Mouse (Mus musculus) myocyte (in vitro differentiated cells): ENCODE data around the gene Rbp1. TPM values are rescaled to one million over a fixed set of nuclear protein-coding genes. Genes with fewer than 3 reads are reported as not detected.

Experiments
- H3K27me3 ChIP-seq: one replicate; pipeline ENCODE4 v1.6.1; 2011; ENCODE audit not compliant: control insufficient read depth, insufficient read depth, insufficient read length
- H3K36me3 ChIP-seq: one replicate; pipeline ENCODE4 v1.6.1; 2011; ENCODE audit not compliant: control insufficient read depth, insufficient read depth
- H3K4me2 ChIP-seq: one replicate; pipeline ENCODE4 v1.6.1; 2011; ENCODE audit warnings: low read depth, control low read depth
- H3K4me3 ChIP-seq: one replicate; pipeline ENCODE4 v1.5.1; 2011; ENCODE audit warnings: mild to moderate bottlenecking, control low read depth, moderate library complexity
- H3K79me2 ChIP-seq: one replicate; pipeline ENCODE4 v1.6.1; 2011; ENCODE audit not compliant: control insufficient read depth, insufficient read depth
- H3ac ChIP-seq: one replicate; pipeline ENCODE4 v1.6.1; 2011; ENCODE audit not compliant: control insufficient read depth, insufficient read length
- CEBPB ChIP-seq: IDR thresholded peaks from 2 replicates; pipeline ENCODE4 v1.6.1; 2011; ENCODE audit warnings: mild to moderate bottlenecking, moderate library complexity; ENCODE audit not compliant: poor library complexity, insufficient read depth, severe bottlenecking
- E2F4 ChIP-seq: IDR thresholded peaks from one replicate; pipeline ENCODE4 v1.6.1; 2011; ENCODE audit warnings: mild to moderate bottlenecking, control low read depth, moderate library complexity; ENCODE audit not compliant: insufficient read depth
- MAX ChIP-seq: IDR thresholded peaks from one replicate; pipeline ENCODE4 v1.6.1; 2011; ENCODE audit warnings: low read depth, mild to moderate bottlenecking, control low read depth
- MYOD1 ChIP-seq, 3 experiments: IDR thresholded peaks; one replicate each; pipeline ENCODE4 v1.6.1; 2011; ENCODE audit warnings: control low read depth in 2 of 3, low read depth in 2 of 3, mild to moderate bottlenecking in 2 of 3, moderate library complexity in 1 of 3; ENCODE audit not compliant: insufficient read length in 2 of 3, control insufficient read depth in 1 of 3
- MYOG ChIP-seq, 3 experiments: IDR thresholded peaks; one replicate each; pipeline ENCODE4 v1.6.1; 2011; ENCODE audit warnings: control low read depth in 2 of 3, low read depth in 2 of 3, mild to moderate bottlenecking in 2 of 3; ENCODE audit not compliant: insufficient read length in 2 of 3, control insufficient read depth in 1 of 3, insufficient read depth in 1 of 3
- POLR2A ChIP-seq: IDR thresholded peaks from one replicate; pipeline ENCODE4 v1.6.1; 2011; ENCODE audit warnings: low read depth, mild to moderate bottlenecking, control low read depth, moderate library complexity; ENCODE audit not compliant: insufficient read length
- POLR2AphosphoS2 ChIP-seq: IDR thresholded peaks from one replicate; pipeline ENCODE4 v1.6.1; 2011; ENCODE audit warnings: low read depth, control low read depth; ENCODE audit not compliant: insufficient read length
- REST ChIP-seq: IDR thresholded peaks from one replicate; pipeline ENCODE4 v1.6.1; 2011; ENCODE audit warnings: mild to moderate bottlenecking, control low read depth, moderate library complexity; ENCODE audit not compliant: insufficient read depth, insufficient read length
- SRF ChIP-seq: IDR thresholded peaks from one replicate; pipeline ENCODE4 v1.6.1; 2011; ENCODE audit warnings: low read depth; ENCODE audit not compliant: control insufficient read depth, insufficient read length
- TCF12 ChIP-seq: IDR thresholded peaks from one replicate; pipeline ENCODE4 v1.6.1; 2011; ENCODE audit warnings: mild to moderate bottlenecking, control low read depth; ENCODE audit not compliant: poor library complexity, insufficient read depth, severe bottlenecking
- TCF3 ChIP-seq: IDR thresholded peaks from one replicate; pipeline ENCODE4 v1.6.1; 2011; ENCODE audit warnings: low read depth, control low read depth; ENCODE audit not compliant: insufficient read length
- USF1 ChIP-seq: IDR thresholded peaks from one replicate; pipeline ENCODE4 v1.6.1; 2011; ENCODE audit warnings: low read depth, mild to moderate bottlenecking, control low read depth, moderate library complexity
- polyA plus RNA-seq: library from polyadenylated mRNA; unstranded; fragments of >200 nt; fragmentation: generic; extraction: Trizol; gene quantifications from one replicate; pipeline ENCODE4 v1.2.1, GENCODE M21; 2012; ENCODE audit warnings: missing spikeins

Gene Rbp1
- polyA plus RNA-seq, 1 experiment = 4.4 TPM

GRCm38 (mm10) chr9:98427906-98428517 is 5.3 kb downstream of the Rbp1 start:
- H3ac ChIP-seq = no peak overlapping the region
- no peaks in the 10 kb centered on the region for H3K36me3 ChIP-seq
- no peaks in the 10 kb centered on the region for H3K27me3 ChIP-seq
- TF ChIP-seq TCF3 (no peak), SRF (no peak), TCF12 (no peak), POLR2A (no peak), E2F4 (no peak), POLR2AphosphoS2 (no peak), CEBPB (no peak), REST (no peak), USF1 (no peak), MYOD1 (IDR thresholded peaks at IDR 0.05; ENCODE audit: control insufficient read depth in 1 of 3, insufficient read length in 2 of 3, low read depth in 2 of 3) (no peak), MAX (no peak), MYOG (IDR thresholded peaks at IDR 0.05; ENCODE audit: control insufficient read depth in 1 of 3, insufficient read depth in 1 of 3, insufficient read length in 2 of 3, low read depth in 2 of 3) (no peak)
- no peak overlapping the region for H3K4me2 ChIP-seq
- H3K79me2 ChIP-seq = no peaks in the 10 kb centered on the region
- H3K4me3 ChIP-seq = no peak overlapping the region

GRCm38 (mm10) chr9:98428783-98429182 is 6.0 kb downstream of the Rbp1 start:
- Histone ChIP-seq H3K4me3 (no peak overlapping the region), H3K36me3 (no peaks in the 10 kb centered on the region), H3ac (no peak overlapping the region), H3K27me3 (no peaks in the 10 kb centered on the region), H3K79me2 (no peaks in the 10 kb centered on the region), H3K4me2 (no peak overlapping the region)
- TF ChIP-seq POLR2A (no peak), MYOG (IDR thresholded peaks at IDR 0.05; ENCODE audit: control insufficient read depth in 1 of 3, insufficient read depth in 1 of 3, insufficient read length in 2 of 3, low read depth in 2 of 3) (no peak), CEBPB (no peak), TCF12 (no peak), E2F4 (no peak), SRF (no peak), MYOD1 (IDR thresholded peaks at IDR 0.05; ENCODE audit: control insufficient read depth in 1 of 3, insufficient read length in 2 of 3, low read depth in 2 of 3) (no peak), MAX (no peak), REST (no peak), USF1 (no peak), TCF3 (no peak), POLR2AphosphoS2 (no peak)

- no peaks in the 10 kb centered on the region for H3K27me3 ChIP-seq
- H3K4me3 ChIP-seq = no peak overlapping the region
- H3K79me2 ChIP-seq = no peaks in the 10 kb centered on the region
- no peak overlapping the region for H3ac ChIP-seq
- no peak for TF ChIP-seq USF1
- TF ChIP-seq MYOG (IDR thresholded peaks at IDR 0.05; ENCODE audit: control insufficient read depth in 1 of 3, insufficient read depth in 1 of 3, insufficient read length in 2 of 3, low read depth in 2 of 3) = no peak
- no peak for TF ChIP-seq POLR2AphosphoS2
- no peak for TF ChIP-seq POLR2A
- TF ChIP-seq TCF12 = no peak
- no peak for TF ChIP-seq SRF
- TF ChIP-seq MYOD1 (IDR thresholded peaks at IDR 0.05; ENCODE audit: control insufficient read depth in 1 of 3, insufficient read length in 2 of 3, low read depth in 2 of 3) = no peak
- no peak for TF ChIP-seq E2F4
- no peak for TF ChIP-seq TCF3
- no peak for TF ChIP-seq CEBPB
- no peak for TF ChIP-seq MAX
- TF ChIP-seq REST = no peak
- no peaks in the 10 kb centered on the region for H3K36me3 ChIP-seq
- H3K4me2 ChIP-seq = no peak overlapping the region
Measured at GRCm38 (mm10) chr9:98429806-98430205, 7.0 kb downstream of the Rbp1 start.

- no peak for TF ChIP-seq REST
- Histone ChIP-seq H3K79me2 (no peaks in the 10 kb centered on the region), H3K4me3 (no peak overlapping the region), H3K36me3 (no peaks in the 10 kb centered on the region), H3K4me2 (no peak overlapping the region), H3K27me3 (no peaks in the 10 kb centered on the region), H3ac (no peak overlapping the region)
Measured at GRCm38 (mm10) chr9:98430528-98430927, 7.8 kb downstream of the Rbp1 start.

GRCm38 (mm10) chr9:98433021-98433420 is 10.3 kb downstream of the Rbp1 start:
- Histone ChIP-seq H3K27me3 (no peaks in the 10 kb centered on the region), H3K79me2 (no peaks in the 10 kb centered on the region), H3ac (no peak overlapping the region), H3K4me2 (no peak overlapping the region), H3K4me3 (no peak overlapping the region), H3K36me3 (no peaks in the 10 kb centered on the region)
- no peak for TF ChIP-seq REST
- TF ChIP-seq POLR2AphosphoS2 = no peak
- TF ChIP-seq MAX = no peak
- TF ChIP-seq CEBPB = no peak
- TF ChIP-seq E2F4 = no peak
- no peak for TF ChIP-seq USF1
- no peak for TF ChIP-seq TCF3
- no peak for TF ChIP-seq MYOD1 (IDR thresholded peaks at IDR 0.05; ENCODE audit: control insufficient read depth in 1 of 3, insufficient read length in 2 of 3, low read depth in 2 of 3)
- TF ChIP-seq TCF12 = no peak
- TF ChIP-seq POLR2A = no peak
- TF ChIP-seq SRF = no peak
- no peak for TF ChIP-seq MYOG (IDR thresholded peaks at IDR 0.05; ENCODE audit: control insufficient read depth in 1 of 3, insufficient read depth in 1 of 3, insufficient read length in 2 of 3, low read depth in 2 of 3)
